Mouse (Mus musculus) frontal cortex, adult 2 months (tissue): Measurements from ENCODE around the gene Oaz1. TPM values are rescaled to one million over a fixed set of nuclear protein-coding genes. Genes with fewer than 3 reads are reported as not detected.

Source experiments
- polyA plus RNA-seq: library from polyadenylated mRNA; depleted of rRNA; stranded (reverse); fragments of >200 nt; gene quantifications from 2 replicates; pipeline ENCODE4 v1.2.3, GENCODE M21; 2012; rRNA removed

Oaz1 gene
- polyA plus RNA-seq, 1 experiment: 706 TPM

Other genes starting within 250 kb of the Oaz1 start
- 37.9 and 41.5 TPM in 2 replicates for gene Klf16, start 249.3 kb upstream of the Oaz1 start, polyA plus RNA-seq
- 253 and 271 TPM in 2 replicates for gene Abhd17a, start 236.3 kb upstream of the Oaz1 start, polyA plus RNA-seq
- gene Scamp4, start 223.8 kb upstream of the Oaz1 start, polyA plus RNA-seq: 61.0 and 66.1 TPM in 2 replicates
- gene Adat3, start 223.8 kb upstream of the Oaz1 start, polyA plus RNA-seq: 5.6 and 8.1 TPM in 2 replicates
- 2.8 and 3.1 TPM in 2 replicates for gene Gm49322, start 220.6 kb upstream of the Oaz1 start, polyA plus RNA-seq
- gene Csnk1g2, start 203.8 kb upstream of the Oaz1 start, polyA plus RNA-seq: 252 and 270 TPM in 2 replicates
- gene Btbd2, start 169.6 kb upstream of the Oaz1 start, polyA plus RNA-seq: 108 and 109 TPM in 2 replicates
- gene Mknk2, start 148.5 kb upstream of the Oaz1 start, polyA plus RNA-seq: 43.8 and 51.6 TPM in 2 replicates
- 9.1 and 10.6 TPM in 2 replicates for gene Mob3a, start 124.7 kb upstream of the Oaz1 start, polyA plus RNA-seq
- 99.6 and 108 TPM in 2 replicates for gene Izumo4, start 124.5 kb upstream of the Oaz1 start, polyA plus RNA-seq
- gene Ap3d1, start 84.4 kb upstream of the Oaz1 start, polyA plus RNA-seq: 161 and 170 TPM in 2 replicates
- gene Dot1l, start 71.5 kb upstream of the Oaz1 start, polyA plus RNA-seq: 74.8 and 79.5 TPM in 2 replicates
- 42.2 and 50.7 TPM in 2 replicates for gene Sf3a2, start 28.5 kb upstream of the Oaz1 start, polyA plus RNA-seq
- 65.6 and 65.9 TPM in 2 replicates for gene Plekhj1, start 28.0 kb upstream of the Oaz1 start, polyA plus RNA-seq
- 2.6 and 3.8 TPM in 2 replicates for gene Amh, start 21.4 kb upstream of the Oaz1 start, polyA plus RNA-seq
- 5.7 and 6.2 TPM in 2 replicates for gene Jsrp1, start 13.2 kb upstream of the Oaz1 start, polyA plus RNA-seq
- 16.0 and 20.3 TPM in 2 replicates for gene Lingo3, start 17.4 kb downstream of the Oaz1 start, polyA plus RNA-seq
- gene Lsm7, start 28.6 kb downstream of the Oaz1 start, polyA plus RNA-seq: 230 and 259 TPM in 2 replicates
- gene Sppl2b, start 28.6 kb downstream of the Oaz1 start, polyA plus RNA-seq: 72.2 and 75.1 TPM in 2 replicates
- 0.16 and 0.17 TPM in 2 replicates for gene Tmprss9, start 45.2 kb downstream of the Oaz1 start, polyA plus RNA-seq
- gene Timm13, start 74.3 kb downstream of the Oaz1 start, polyA plus RNA-seq: 192 and 231 TPM in 2 replicates
- 24.3 and 25.9 TPM in 2 replicates for gene Lmnb2, start 91.6 kb downstream of the Oaz1 start, polyA plus RNA-seq
- gene Gadd45b, start 103.4 kb downstream of the Oaz1 start, polyA plus RNA-seq: 20.7 and 26.0 TPM in 2 replicates
- 80.8 and 101 TPM in 2 replicates for gene Gng7, start 188.3 kb downstream of the Oaz1 start, polyA plus RNA-seq
- gene Diras1, start 199.0 kb downstream of the Oaz1 start, polyA plus RNA-seq: 79.6 and 82.1 TPM in 2 replicates
- gene Slc39a3, start 210.8 kb downstream of the Oaz1 start, polyA plus RNA-seq: 67.1 and 70.1 TPM in 2 replicates
- 207 and 208 TPM in 2 replicates for gene Sgta, start 233.5 kb downstream of the Oaz1 start, polyA plus RNA-seq
- gene Thop1, start 243.4 kb downstream of the Oaz1 start, polyA plus RNA-seq: 60.8 and 63.1 TPM in 2 replicates